Mouse (Mus musculus): ENCODE measurements around the gene Cnksr1. TPM values are rescaled to one million over a fixed set of nuclear protein-coding genes. Genes with fewer than 3 reads are reported as not detected.

The Cnksr1 gene
- total RNA-seq, 2 experiments from 2014 or later, result 0.27 to 0.66 TPM

DNA sequence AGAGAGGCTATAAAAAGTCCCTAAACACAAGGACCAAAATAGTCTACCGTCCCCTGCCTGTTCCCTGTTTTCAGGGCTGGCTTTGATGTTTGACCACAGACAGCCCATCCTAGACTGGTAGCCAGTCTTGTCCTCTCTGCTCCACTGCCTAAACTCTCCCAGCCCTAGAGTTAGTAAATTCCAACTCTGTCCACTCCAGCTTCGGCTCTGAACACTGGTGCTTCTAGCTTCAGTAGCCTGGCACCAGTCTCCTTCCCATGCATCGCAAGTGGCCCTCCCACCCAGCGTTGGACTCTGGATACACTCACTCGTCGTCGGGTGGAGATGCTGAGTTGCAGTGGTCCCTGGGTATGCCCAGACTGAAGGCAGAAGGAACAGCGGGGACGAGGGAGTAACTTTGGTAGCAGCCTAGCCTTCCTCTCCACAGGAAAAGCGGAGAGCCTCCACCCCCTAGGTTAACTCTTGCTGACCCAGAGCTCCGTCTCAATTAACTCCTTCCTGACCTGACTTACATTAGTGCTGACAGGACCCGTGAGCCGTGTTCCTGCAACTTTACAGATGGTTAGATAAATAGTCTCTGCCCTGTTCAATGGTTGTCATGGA lies 15.6 kb upstream of the Cnksr1 start, which contains the start of gene Grrp1:
Gene Grrp1, minus strand, starts transcription at position 385 of the 603 bp plus-strand sequence.
- intact Hi-C loops (cut with DNase I), result loop anchor here (5.0 kb wide), 1 partner anchor 118 kb away; no protein-coding TSS in a partner anchor

DNA sequence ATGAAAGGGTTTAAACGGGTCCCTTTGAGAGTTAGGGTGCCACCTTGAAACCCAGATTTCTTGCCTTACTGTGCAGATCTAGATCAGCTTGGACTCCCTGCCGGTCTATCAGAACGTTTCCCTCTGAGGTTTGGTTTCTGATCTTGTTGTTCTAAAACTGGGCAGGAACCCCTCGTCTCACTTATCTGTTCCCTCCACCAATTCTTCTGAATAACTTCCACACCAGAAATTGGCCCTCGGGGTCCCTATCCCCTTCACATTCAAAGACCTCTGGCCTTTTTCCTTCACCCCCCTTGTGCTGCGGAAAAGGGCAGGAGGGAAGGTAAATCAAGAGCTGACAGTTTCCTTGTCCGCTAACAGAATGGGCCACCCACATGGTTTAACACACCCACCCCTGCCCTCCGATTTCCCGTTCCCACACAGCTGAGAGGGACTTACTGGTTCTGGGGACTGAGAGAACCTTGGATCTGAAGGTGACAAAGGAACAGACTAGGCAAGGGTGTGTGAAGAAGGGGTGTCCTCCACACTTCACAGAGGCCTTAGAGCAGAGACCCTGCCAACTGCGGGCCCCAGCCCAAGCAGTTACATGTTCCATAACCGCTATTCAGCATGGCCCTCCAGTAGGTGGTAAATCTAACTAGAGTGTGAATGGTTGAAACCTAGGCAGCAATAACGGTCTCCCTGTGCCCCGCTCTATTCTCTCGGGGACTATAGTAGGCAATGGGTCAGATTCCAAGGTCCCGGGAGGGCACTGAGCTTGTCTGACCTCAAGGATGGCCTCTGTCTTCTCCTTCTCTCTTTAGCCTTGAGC lies 14.9 kb upstream of the Cnksr1 start:
- no peak for DNase-seq (ENCODE audit: low spot score in 2 of 2)
- intact Hi-C loops (cut with DNase I), result loop anchor here (5.0 kb wide), 1 partner anchor 119 kb away; no protein-coding TSS in a partner anchor

More for the DNA sequence above, 15.6 kb upstream of the Cnksr1 start, which contains the start of gene Grrp1:
- DNase-seq (ENCODE audit: low spot score in 2 of 2), result no peak

DNA sequence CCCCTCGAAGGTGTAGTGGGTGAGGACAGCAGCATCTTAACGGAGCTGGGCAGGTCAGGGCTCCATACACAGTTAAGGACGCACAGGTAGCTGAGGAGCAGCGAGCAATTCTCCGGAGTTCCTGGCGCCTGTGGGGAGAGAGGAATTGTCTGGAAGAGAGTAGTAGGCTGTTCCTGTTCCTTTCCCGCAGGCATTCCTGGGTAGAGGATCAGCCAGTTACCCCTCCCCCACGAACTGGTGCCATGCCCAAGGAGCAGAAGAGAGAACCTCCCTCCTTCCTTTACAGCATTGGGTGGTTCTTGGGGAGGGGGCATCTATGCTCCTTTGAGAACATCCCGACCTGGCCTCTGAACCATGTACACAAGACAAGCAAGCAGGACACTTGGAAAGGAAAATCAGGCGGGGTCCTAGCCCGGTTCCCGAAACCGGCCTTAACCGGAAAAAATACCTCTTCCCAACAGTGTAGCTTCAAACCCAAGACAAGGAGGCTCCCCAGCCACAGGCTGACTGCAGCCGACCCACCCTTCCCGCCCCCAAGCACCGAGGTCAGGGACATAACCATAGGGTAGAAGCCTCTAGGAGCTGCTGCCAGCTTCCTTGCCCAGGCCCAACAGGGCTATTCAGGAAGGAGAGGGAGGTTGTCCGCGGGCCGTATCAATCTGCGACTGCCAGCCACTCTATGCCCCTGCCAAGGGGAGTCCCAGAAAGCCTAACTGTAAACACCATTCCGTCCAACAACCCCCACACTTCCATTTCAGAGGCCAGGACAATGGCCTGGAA lies 14.1 kb upstream of the Cnksr1 start:
- intact Hi-C loops (cut with DNase I), result loop anchor here (5.0 kb wide), 1 partner anchor 120 kb away; no protein-coding TSS in a partner anchor
- DNase-seq (ENCODE audit: low spot score in 2 of 2), result no peak

DNA sequence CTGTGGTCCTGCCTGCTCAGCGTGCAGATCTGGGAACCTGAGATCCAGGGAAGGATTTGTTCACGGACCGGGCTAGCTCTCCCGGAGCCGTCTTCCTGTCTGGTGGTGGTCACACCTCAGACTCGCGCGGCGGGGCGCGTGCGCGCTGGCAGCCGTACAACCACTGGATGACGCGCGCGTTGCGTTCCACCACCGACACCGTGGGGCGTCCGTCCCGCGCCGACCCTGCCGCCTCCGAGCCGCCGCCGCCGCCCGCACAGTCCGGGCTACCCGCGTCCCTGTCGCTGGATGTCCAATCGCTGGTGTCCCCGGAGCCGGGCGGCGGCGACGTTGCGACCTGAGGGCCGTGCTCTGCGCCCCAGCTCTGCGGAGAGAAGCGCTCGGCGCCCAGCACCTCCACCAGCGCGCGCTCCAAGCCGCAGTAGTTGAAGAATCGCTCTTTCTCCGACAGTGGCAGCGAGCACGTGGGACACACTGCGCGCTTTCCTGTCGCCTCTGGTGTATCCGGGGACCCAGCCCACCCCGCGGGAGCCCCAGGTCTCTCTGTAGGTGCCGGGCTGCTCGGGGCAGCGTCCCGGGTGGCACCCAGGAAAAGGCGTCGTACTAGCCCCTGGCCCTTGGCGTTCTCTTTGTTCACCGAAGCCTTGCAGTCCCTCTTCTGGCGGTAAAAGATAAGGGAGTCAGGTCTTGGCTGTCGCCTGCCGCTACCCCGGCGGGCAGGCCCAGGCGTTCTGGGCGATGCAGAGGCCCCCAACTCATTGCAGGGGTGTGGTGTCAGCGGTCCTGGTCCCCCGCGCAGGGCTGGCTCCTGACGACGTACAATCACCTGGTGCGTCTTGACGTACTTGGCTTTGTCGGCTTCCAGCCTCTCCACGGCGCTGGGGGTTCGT lies 13.3 kb upstream of the Cnksr1 start:
- peak; percentile 55 to 66 for DNase-seq (ENCODE audit: low spot score in 2 of 2)
- intact Hi-C loops (cut with DNase I), result loop anchor here (2.0 to 5.0 kb wide), 2 partner anchors 41 to 121 kb away; no protein-coding TSS in a partner anchor

DNA sequence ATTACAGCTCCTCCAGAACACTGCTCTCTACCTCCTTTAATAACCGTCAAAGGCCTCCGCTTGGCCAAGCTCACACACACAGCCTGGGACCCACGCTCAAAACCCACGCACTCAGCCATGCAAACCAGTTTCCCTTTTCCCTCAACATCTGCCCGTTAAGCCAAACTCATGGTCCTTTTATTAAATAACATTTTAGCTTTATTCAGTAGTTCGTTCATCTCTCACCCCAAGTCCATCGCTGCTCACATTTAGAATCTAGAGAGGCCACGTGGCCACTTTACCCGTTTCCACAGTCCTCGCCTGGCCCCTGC lies 12.7 kb upstream of the Cnksr1 start:
- intact Hi-C loops (cut with DNase I), result loop anchor here (2.0 to 5.0 kb wide), 2 partner anchors 42 to 121 kb away; no protein-coding TSS in a partner anchor
- DNase-seq (ENCODE audit: low spot score in 2 of 2), result peak; percentile 17 to 23

DNA sequence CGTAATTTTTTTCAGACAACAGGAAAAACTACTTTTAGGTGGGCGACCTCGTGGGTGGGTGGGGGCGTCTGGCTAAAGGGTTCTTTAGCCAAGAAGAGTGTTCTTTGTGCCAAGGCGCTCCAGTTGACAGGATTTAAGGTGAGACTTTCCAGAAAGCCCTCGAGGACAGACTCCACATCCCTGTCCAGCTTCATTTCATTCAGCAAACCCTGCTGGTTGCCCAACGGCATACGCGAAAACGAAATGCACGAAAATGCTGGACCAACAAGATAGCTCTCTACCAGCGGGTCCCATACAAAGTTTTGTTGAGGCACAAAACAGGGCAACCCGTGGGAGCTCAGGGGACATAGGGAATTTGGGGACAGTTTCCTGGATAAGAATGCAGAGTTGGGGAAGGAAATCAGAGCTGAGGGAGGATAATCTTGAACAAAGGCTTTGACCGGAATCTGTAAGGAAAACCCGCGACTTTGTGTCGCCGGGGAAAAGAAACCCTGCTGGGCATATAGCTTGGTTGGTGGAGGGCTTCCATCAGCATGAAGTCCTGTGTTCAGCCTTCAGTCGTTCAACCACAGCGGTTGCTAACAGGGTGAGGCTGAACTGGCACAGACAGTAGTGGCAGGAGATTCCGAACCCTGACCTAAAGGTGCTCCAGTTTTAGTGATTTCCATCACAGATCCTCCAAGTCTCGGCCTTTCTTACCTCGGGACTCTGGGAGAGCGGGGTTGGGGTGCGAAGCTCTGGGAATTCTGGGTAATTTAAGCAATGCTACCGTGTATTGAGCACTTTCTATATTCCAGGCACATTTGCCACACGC lies 12.1 kb upstream of the Cnksr1 start:
- DNase-seq (ENCODE audit: low spot score in 2 of 2), result no peak
- intact Hi-C loops (cut with DNase I), result loop anchor here (2.0 to 5.0 kb wide), 2 partner anchors 42 to 122 kb away; no protein-coding TSS in a partner anchor

DNA sequence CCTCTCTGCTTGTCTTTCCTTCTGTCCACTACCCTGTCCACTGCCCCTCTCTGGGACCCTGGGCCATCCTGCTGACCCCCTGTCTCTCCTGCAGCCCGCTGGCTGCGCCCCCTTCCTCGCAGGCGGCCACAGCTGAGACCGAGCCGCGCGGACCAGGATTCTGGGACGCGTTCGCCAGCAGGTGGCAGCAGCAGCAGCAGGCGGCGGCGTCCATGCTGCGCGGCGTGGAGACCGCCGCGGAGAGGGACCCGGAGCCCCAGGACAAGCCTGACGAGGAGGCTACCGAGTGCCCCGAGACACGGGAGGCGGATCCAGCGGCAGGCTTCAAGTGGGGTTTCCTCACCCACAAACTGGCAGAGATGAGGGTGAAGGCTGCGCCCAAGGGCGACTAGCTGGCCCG lies 11.5 kb upstream of the Cnksr1 start:
- intact Hi-C loops (cut with DNase I), result loop anchor here (2.0 to 5.0 kb wide), 4 partner anchors 43 to 123 kb away; partner anchors contain the start of gene Cep85
- peak; percentile 60 to 70 for DNase-seq (ENCODE audit: low spot score in 2 of 2)

DNA sequence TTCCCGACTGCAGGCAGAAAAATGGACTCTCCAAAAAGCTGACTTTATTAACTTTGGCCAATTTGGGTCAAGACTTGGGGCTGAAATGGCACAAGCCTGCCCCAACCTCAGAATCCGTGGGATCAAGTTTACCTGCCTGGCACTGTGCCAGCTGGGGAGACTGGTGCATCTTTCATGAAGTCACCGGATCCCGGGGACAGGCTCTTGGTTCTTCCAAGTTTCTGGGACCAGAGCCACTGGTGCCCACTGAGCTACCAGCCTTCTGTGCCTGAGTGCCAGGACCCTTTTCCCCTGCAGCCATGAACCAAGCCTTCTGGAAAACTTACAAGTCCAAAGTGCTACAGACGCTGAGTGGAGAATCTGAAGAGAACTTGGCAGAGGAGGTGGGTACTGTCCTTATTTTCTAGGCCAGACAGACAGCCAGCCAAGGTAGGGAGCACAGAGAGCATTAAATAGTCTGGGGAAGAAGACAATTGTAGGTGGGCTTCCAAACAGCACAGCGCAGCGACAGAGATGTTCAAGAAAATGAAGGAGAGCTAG lies 8.6 kb upstream of the Cnksr1 start, which contains the start of gene Gm30191:
Gene Gm30191, plus strand, starts transcription at position 217 of the 540 bp plus-strand sequence.
- DNase-seq (ENCODE audit: low spot score in 2 of 2), result no peak
- intact Hi-C loops (cut with DNase I), result loop anchor here (5.0 kb wide), 2 partner anchors 59 to 111 kb away; partner anchors contain the start of gene Cep85

DNA sequence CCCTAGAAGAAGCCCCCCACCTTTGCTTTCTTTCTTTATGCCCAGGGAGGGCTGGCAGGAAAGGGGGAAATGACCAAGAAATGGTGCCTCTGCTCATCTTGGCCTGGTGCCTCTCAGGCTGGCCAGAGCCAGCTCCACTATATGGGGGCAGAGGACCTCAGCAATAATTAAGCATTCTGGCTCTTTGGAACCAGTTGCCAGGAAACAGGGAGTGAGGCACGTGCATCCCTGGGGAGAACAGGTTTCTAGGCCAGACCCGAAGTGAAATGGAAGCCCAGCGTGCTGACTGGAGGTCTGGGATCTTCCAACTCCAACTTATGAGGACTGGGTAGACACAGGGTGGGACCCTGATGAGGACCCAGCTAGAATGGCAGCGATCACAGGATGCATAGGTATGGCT lies 8.1 kb upstream of the Cnksr1 start:
- intact Hi-C loops (cut with DNase I), result loop anchor here (5.0 kb wide), 2 partner anchors 59 to 111 kb away; partner anchors contain the start of gene Cep85
- DNase-seq (ENCODE audit: low spot score in 2 of 2), result no peak

DNA sequence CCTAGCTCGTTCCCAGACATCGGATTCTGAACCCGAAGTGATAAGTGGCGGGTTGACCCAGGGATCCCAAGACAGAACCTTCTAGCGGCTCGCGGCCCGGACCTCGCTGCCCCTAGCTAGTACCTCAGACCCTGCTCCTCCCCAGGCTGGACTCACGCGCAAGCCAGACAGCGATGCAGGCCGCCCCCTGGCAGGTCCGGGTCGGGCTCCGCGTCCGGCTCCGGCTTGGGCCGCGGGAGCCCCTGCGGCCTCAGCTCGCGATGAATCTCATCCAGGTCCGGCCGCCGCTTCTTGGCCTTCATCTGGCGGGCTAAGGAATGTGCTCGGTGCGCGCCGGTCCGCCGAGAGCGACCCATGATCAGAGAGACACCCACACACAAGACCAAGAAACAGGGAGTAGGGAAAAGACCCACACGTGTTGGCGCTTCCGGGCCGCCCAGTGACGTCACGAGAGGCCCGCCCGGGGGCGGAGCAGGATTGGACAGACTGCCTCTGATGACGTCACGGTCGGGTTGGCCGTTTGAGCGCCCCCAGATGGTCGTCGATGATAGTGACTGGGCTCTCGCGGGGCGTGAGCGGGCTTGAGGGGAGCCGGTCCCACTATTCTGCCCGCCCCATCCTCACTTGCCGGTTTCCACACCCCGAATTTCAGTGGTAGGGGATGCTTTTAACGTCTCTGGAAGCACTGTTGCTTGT lies 7.1 kb upstream of the Cnksr1 start, which contains the start of gene Zfp593:
Gene Zfp593, minus strand, starts transcription at position 445 of the 696 bp plus-strand sequence.
- intact Hi-C loops (cut with DNase I), result loop anchor here (5.0 kb wide), 2 partner anchors 58 to 112 kb away; partner anchors contain the start of gene Cep85
- DNase-seq (ENCODE audit: low spot score in 2 of 2), result peak; percentile 94

DNA sequence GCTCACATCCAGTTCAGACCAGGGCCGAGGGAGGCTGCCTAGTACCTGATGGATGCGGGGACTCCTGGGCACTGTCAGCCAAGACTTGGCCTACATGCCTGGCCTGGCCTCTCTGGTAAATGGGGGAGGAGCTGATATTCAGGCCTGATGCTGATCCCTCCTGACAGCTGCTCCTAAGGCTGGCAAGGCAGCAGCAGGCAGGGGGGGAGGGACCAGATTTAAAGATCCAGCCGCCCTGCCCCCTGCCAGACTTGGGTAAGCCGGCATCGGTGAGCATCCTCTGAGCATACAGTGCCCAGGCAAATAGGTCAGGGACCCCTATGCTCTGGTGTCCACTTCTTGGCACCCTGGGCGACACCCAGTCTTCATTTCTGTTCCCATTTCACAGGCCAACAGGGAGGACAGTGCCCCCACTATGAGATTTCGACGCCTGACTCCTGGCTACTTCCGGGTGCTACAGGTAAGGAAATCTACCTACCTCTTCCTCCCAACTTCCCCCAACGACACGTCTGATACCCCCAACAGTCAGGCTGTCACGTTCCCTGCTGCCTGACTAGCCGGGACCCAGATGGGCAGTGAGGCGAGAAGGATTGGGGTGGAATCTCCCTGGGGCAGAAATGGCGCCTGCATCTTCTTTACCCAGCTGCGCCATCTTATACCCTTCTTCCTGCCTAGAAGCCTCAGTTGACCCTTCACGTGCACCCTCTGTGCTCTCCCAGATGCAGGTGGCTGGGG lies 5.5 kb upstream of the Cnksr1 start, which contains the start of gene E130218I03Rik:
Gene E130218I03Rik, plus strand, starts transcription at position 147 of the 735 bp plus-strand sequence.
- intact Hi-C loops (cut with DNase I), result no loop called here
- no peak for DNase-seq (ENCODE audit: low spot score in 2 of 2)

DNA sequence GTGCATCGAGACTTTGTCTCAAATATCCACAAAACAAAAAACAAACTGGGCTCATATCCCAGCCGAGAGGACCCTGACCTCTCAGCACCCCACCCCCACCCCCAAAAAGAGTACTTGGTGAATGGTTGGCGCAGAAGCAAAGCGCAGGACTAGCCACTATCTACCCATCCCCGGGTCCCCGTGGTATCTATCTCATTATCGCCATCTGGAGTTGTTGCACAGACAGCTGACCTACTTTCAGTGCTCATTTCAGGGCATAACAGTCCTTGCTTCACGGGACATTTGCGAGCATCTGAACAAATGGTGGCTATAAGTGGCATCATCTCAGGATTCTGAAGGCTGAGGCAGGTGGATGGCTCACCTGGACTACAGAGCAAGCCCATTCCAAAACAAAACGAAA lies 487 bp upstream of the Cnksr1 start:
- no peak for DNase-seq (ENCODE audit: low spot score in 2 of 2)
- intact Hi-C loops (cut with DNase I), result no loop called here

DNA sequence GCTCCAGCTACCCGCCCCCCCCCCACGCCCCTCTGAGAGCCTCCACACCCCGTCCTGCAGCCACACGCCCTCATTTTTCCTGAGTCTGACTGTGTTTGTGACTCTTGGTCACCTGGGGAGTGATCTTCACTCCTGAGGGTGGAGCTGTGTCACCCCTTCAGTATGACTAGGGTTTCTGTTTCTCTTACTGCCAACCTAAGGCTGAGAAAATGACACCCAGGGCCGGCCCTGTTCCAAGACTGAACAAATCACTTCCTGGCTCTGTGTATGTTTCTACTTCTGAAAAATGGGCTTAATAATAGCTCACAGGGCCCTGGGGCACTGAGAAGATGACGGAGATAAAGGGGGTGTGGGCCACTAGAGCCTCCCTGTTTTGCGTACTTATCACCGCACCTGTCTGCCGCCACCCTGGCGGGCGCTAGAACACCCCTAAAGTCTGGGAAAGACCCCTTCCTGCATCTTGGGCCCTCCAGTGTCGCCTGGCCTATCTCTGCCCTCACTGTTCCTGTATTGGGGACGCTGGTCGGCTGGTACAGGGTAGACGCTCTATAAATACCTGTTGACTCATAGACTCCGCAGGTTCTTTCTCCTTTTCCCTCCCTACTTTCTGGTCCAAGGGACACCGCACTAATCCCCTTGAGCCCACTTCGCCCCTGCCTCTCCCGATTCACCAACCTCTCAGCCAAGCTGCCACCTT lies 469 bp downstream of the Cnksr1 start:
- no peak for DNase-seq (ENCODE audit: low spot score in 2 of 2)
- intact Hi-C loops (cut with DNase I), result no loop called here

DNA sequence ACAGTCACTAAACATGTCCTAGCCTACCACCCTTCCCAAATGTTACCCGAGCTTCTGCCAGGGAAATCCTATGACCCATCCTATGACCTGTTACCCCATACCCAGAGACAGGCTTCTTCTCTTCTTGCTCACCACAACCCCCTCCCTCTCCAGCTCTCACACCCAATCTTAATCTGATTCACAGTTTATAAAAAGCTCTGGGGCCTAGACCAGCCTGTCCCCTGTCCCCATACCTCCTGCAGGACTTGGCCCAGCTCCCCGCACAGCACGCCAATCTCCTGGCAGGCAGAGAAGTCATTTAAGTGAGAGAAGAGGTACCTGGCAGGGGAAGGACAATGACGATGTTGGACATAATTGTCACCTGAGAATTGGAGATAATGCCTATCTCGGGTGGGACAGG lies 3.3 kb downstream of the Cnksr1 start:
- intact Hi-C loops (cut with DNase I), result no loop called here
- no peak for DNase-seq (ENCODE audit: low spot score in 2 of 2)

DNA sequence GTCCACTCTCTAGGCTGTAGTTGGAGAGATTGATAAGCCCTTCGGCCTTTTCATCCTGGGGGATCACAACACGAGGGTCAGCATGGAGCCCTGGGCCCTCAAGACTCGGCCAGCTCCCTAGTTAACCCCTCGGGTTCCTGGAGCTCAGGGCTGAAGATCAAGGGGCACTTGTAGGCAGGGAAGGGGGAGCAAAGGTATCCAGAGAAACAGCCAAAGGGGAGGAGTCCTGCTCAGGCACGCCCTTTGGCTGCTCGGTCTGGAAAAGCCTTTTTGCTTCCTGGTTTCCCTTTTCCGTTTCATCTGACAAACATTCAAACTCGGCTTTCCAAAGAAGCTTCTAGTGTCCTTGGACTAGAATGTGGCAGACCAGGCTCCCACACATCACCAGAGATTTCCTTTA lies 7.8 kb downstream of the Cnksr1 start:
- intact Hi-C loops (cut with DNase I), result no loop called here
- DNase-seq (ENCODE audit: low spot score in 2 of 2), result no peak

Data from left cerebral cortex, postnatal 36 days (tissue).